Mouse (Mus musculus): ENCODE results near the gene Wdr76. TPM values are rescaled to one million over a fixed set of nuclear protein-coding genes. Genes with fewer than 3 reads are reported as not detected.
"Not testable (repeated sequence)": the region's sequence is repeated elsewhere in the genome, so short reads cannot be mapped to it uniquely, and the experiment has no call there.

The Wdr76 gene
- polyA plus RNA-seq, 1 experiment from 2014 or later, result 6.1 TPM

DNA sequence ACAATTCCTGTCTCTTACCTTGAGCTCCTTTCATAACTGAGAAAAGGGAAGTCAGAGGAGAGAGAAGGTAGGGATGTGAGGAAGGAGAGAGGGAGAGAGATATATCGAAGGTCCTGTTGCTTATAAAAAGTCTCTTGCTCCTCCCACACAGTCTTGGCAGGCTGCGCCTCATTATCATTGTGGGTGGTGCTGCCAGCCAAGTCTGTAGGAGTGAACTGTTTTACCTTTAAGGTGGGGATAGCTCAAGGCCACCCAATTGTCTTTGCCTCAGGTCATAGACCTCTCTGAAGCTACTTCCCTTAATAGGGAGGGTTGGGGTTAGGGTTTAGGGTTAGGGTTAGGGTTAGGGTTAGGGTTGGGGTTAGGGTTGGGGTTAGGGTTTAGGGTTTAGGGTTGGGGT lies 15.5 kb downstream of the Wdr76 start:
- H3K4me2 ChIP-seq (replicated peaks), result no peak overlapping the region
- no peak overlapping the region for H3K27ac ChIP-seq (replicated peaks)
- ATAC-seq (ENCODE audit: insufficient number of reproducible peaks, low FRiP score, low TSS enrichment, low read depth), result no peak
- WGBS, result 97% methylated on average over 2 of the region's 2 CpGs
- no peaks in the 10 kb centered on the region for H3K27me3 ChIP-seq
- no peaks in the 10 kb centered on the region for H3K4me1 ChIP-seq
- H3K36me3 ChIP-seq, result peaks cover 17% of the 10 kb centered on the region; the same call in 1 of the 2 replicates
- no peaks in the 10 kb centered on the region for H3K9me3 ChIP-seq (replicated peaks)
- H3K4me3 ChIP-seq (replicated peaks), result no peak overlapping the region
- no peak overlapping the region for H3K9ac ChIP-seq

DNA sequence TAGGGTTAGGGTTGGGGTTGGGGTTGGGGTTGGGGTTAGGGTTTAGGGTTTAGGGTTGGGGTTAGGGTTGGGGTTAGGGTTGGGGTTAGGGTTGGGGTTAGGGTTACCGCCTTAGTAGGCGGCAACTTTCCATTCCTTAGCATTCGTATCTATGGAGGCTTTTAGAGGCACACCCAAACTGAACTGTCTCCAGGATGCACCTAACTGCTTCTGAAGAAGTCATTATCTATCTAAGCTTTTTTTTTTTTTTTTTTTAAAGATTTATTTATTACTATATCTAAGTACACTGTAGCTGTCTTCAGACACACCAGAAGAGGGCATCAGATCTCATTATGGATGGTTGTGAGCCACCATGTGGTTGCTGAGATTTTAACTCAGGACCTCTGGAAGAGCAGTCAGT lies 16.3 kb downstream of the Wdr76 start:
- not testable (repeated sequence) for H3K4me2 ChIP-seq (replicated peaks); H3K4me1 ChIP-seq; H3K4me3 ChIP-seq (replicated peaks); H3K9ac ChIP-seq; H3K9me3 ChIP-seq (replicated peaks); H3K27ac ChIP-seq (replicated peaks); H3K27me3 ChIP-seq; ATAC-seq (ENCODE audit: insufficient number of reproducible peaks, low FRiP score, low TSS enrichment, low read depth)
- WGBS, result 98% methylated on average over 3 of the region's 3 CpGs
- peaks cover 11% of the 10 kb centered on the region; the same call in 1 of the 2 replicates for H3K36me3 ChIP-seq

DNA sequence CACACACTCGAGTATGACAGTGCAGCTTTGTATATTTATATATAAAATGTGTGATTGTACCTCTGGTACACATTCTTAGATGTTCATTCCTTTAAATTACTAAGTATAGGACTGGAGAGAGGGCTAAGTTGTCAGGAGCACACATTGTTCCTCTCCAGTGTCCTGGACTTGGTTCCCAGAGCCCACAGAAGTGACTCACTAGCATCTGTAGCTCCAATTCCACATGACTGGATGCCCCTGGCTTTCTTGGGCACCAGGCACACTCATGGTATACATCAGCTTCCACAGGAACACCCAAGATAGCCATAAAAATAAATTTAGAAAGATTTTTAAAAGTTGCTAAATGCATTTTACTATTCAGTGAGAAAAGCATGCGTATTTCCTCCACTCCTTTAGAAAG lies 18.5 kb downstream of the Wdr76 start:
- 90% methylated on average over 2 of the region's 2 CpGs for WGBS
- H3K4me1 ChIP-seq, result no peaks in the 10 kb centered on the region

DNA sequence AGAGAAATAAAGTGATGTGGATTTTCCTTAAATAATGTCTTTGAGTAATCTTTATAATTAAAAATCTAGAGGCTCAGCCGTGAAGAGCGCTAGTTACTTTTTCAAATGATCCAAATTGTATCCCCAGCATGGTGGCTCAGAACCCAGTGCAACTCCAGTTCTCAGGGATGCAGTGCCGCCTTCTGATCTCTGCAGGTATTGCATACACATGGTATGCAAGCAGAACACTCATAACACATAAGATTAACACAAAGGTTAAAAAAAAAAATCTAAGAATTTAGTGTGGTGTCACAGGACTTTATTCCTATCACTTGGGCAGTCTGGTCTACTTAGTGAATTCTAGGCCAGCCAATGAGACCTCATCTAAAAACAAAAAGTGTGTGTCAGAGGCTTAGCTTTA lies 38.3 kb downstream of the Wdr76 start:
- 86% methylated on average over 3 of the region's 3 CpGs for WGBS
- Histone ChIP-seq H3K9ac (no peak overlapping the region), H3K4me1 (no peaks in the 10 kb centered on the region), H3K27me3 (no peaks in the 10 kb centered on the region), H3K4me2 (replicated peaks) (no peak overlapping the region), H3K27ac (replicated peaks) (no peak overlapping the region), H3K9me3 (replicated peaks) (no peaks in the 10 kb centered on the region), H3K4me3 (replicated peaks) (no peak overlapping the region), H3K36me3 (peaks cover 27% of the 10 kb centered on the region)
- no peak for ATAC-seq (ENCODE audit: insufficient number of reproducible peaks, low FRiP score, low TSS enrichment, low read depth)

More for the DNA sequence above, 18.5 kb downstream of the Wdr76 start:
- H3K9ac ChIP-seq, result no peak overlapping the region
- H3K4me2 ChIP-seq (replicated peaks), result no peak overlapping the region
- H3K9me3 ChIP-seq (replicated peaks), result no peaks in the 10 kb centered on the region
- H3K27ac ChIP-seq (replicated peaks), result no peak overlapping the region
- peaks cover 7% of the 10 kb centered on the region; the same call in 1 of the 2 replicates for H3K36me3 ChIP-seq
- H3K4me3 ChIP-seq (replicated peaks), result no peak overlapping the region
- ATAC-seq (ENCODE audit: insufficient number of reproducible peaks, low FRiP score, low TSS enrichment, low read depth), result no peak
- no peaks in the 10 kb centered on the region for H3K27me3 ChIP-seq

DNA sequence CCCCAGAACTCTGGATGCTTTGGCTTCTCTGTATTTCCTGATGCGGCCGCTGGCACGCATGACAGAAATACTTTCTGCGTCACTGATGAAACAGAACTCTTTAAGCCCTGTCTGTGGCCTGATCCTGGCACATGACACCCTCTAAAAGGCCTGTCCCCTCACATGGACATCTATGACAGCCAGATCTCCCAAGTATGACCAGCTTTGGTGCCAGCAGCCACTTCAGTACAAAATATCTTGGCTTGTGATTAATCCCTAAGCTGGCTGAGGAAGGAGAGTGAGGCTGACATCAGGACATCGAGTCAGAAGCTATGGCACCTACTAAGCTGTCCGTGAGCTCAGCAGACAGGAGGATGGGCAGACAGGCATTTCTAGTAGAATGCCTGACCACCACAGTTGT lies 43.1 kb downstream of the Wdr76 start:
- no peak overlapping the region for H3K4me2 ChIP-seq (replicated peaks)
- H3K27me3 ChIP-seq, result no peaks in the 10 kb centered on the region
- no peak overlapping the region for H3K27ac ChIP-seq (replicated peaks)
- WGBS, result 88% methylated on average over 6 of the region's 6 CpGs
- H3K4me1 ChIP-seq, result no peaks in the 10 kb centered on the region
- H3K9ac ChIP-seq, result no peak overlapping the region
- ATAC-seq (ENCODE audit: insufficient number of reproducible peaks, low FRiP score, low TSS enrichment, low read depth), result no peak
- peaks cover 7% of the 10 kb centered on the region; the same call in 1 of the 2 replicates for H3K36me3 ChIP-seq
- no peak overlapping the region for H3K4me3 ChIP-seq (replicated peaks)
- no peaks in the 10 kb centered on the region for H3K9me3 ChIP-seq (replicated peaks)

DNA sequence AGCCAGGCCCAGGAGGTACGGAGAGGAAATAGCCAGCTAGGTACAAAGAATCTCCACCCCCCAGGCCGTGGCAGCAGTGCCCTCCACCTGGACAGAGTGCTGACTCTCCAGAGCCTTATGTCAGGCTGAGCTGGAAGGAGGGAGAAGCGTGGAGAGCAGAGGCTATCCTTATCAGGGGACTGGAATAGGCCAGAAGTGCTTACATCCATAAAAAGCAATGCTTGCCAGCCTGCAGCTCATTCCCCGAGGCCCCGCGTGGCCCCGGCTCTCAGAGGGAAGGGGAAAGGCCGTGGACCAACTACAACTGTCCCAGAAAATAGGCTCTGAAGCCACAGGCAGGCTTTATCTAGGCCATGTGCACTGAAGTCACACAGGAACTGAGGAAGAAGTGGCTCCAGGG lies 44.7 kb downstream of the Wdr76 start:
- H3K9me3 ChIP-seq (replicated peaks), result no peaks in the 10 kb centered on the region
- no peak overlapping the region for H3K4me3 ChIP-seq (replicated peaks)
- H3K27me3 ChIP-seq, result no peaks in the 10 kb centered on the region
- H3K36me3 ChIP-seq, result 0 out of 2 replicates have a peak, but pooled peaks cover 2% of the 10 kb centered on the region
- no peak overlapping the region for H3K9ac ChIP-seq
- H3K27ac ChIP-seq (replicated peaks), result no peak overlapping the region
- H3K4me2 ChIP-seq (replicated peaks), result no peak overlapping the region
- 79% methylated on average over 8 of the region's 8 CpGs for WGBS
- H3K4me1 ChIP-seq, result no peaks in the 10 kb centered on the region
- ATAC-seq (ENCODE audit: insufficient number of reproducible peaks, low FRiP score, low TSS enrichment, low read depth), result no peak

DNA sequence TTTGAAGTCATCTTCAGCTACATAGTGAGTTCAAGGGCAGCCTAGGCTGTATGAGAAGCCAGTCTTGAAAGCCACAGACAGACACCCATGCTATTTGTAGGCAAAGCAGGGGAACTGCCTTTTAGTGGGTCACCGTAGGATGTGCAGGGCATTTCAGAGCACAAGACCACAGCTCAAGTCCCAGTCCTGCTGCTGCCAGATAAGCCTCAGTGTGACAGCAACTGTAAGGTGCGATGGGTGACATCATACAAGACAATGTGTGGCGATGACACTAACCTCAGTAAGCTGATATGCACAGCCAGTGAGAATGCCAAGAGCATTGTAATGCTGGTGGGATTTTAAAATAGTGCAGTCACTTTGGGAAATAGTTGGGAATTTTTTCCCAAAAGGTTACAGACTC lies 56.6 kb downstream of the Wdr76 start:
- Histone ChIP-seq H3K4me2 (replicated peaks) (no peak overlapping the region), H3K4me1 (no peaks in the 10 kb centered on the region), H3K27ac (replicated peaks) (no peak overlapping the region), H3K27me3 (no peaks in the 10 kb centered on the region), H3K9ac (no peak overlapping the region), H3K36me3 (no peaks in the 10 kb centered on the region), H3K4me3 (replicated peaks) (no peak overlapping the region), H3K9me3 (replicated peaks) (no peaks in the 10 kb centered on the region)
- ATAC-seq (ENCODE audit: insufficient number of reproducible peaks, low FRiP score, low TSS enrichment, low read depth), result no peak
- WGBS, result 87% methylated on average over 3 of the region's 3 CpGs

DNA sequence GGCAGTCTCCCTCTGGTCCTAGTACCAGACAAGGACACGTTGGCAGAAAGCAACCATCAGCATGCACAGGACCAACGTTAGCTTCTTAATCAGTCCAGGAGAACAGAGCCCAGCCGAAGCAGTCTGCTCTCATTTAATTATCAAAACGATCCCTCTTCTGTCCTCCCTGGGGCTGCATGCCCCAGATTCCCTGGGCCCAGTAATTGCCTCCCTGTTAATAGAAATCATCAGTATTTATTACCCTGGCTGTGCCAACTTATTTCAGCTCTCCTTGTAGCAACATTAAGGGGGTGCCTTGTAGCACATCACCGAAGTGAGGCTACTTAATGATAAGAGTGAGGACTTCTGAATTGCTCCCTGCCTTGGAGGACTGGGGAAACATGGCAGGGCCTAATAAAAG lies 59.4 kb downstream of the Wdr76 start:
- H3K4me2 ChIP-seq (replicated peaks), result no peak overlapping the region
- no peaks in the 10 kb centered on the region for H3K36me3 ChIP-seq
- ATAC-seq (ENCODE audit: insufficient number of reproducible peaks, low FRiP score, low TSS enrichment, low read depth), result no peak
- no peaks in the 10 kb centered on the region for H3K27me3 ChIP-seq
- no peak overlapping the region for H3K9ac ChIP-seq
- no peak overlapping the region for H3K27ac ChIP-seq (replicated peaks)
- no peak overlapping the region for H3K4me3 ChIP-seq (replicated peaks)
- WGBS, result 51% methylated on average over 5 of the region's 5 CpGs
- no peaks in the 10 kb centered on the region for H3K9me3 ChIP-seq (replicated peaks)
- no peaks in the 10 kb centered on the region for H3K4me1 ChIP-seq

DNA sequence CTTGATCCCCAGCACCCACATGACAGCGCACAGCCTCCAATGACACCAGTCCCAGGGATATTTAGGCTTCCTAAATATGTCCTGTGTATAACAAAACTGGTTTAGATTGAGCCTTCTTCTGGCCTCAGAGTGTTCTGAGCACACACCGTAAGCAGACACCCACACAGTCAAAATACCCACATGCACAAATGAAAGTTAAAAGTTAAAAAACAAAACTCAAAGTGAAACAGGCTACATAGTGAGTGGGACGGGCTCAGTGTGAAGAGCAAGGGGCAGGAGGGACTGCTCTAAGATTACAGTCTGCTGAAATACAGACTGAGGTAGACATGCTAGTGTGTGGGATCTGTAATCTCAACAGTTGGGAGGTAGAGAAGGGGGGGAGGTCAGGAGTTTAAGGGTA lies 63.5 kb downstream of the Wdr76 start:
- 77% methylated on average over 3 of the region's 3 CpGs for WGBS
- H3K4me3 ChIP-seq (replicated peaks), result no peak overlapping the region
- peaks cover 11% of the 10 kb centered on the region for H3K4me1 ChIP-seq
- H3K9ac ChIP-seq, result no peak overlapping the region
- no peaks in the 10 kb centered on the region for H3K36me3 ChIP-seq
- H3K4me2 ChIP-seq (replicated peaks), result no peak overlapping the region
- H3K27me3 ChIP-seq, result no peaks in the 10 kb centered on the region
- H3K27ac ChIP-seq (replicated peaks), result no peak overlapping the region
- H3K9me3 ChIP-seq (replicated peaks), result no peaks in the 10 kb centered on the region
- ATAC-seq (ENCODE audit: insufficient number of reproducible peaks, low FRiP score, low TSS enrichment, low read depth), result no peak

DNA sequence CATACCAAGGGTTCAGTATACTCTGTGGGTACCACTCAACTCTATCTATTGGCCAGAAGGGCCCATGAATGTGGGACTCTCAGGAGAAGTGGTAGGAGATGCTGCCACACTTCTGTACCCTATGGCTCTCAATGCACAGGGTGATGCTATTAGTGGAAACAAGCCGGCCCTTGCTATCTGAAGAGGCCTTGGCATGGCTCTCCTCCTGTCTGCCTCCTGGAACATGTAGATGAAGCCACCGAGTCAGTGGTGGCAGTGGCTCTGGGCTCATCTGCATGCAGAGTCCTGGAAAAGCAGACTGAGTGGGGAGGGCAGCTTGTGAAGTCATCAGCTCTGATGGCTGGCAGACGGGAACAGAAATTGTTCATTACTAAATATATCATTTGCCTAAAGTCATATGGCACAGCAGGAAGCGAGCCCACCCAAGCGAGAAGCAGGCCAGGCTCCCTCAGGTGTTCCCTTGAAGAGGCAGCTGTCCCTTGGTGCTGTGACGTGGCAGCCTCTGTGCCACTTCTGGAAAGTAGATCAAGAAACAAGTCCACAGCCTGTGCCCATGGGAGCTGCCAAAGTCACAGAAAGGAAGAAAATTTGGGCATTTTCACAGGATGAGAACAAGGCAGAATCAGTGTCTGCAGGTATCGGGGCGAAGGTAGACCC lies 64.6 kb downstream of the Wdr76 start:
- no peak overlapping the region for H3K9ac ChIP-seq
- H3K4me3 ChIP-seq (replicated peaks), result no peak overlapping the region
- H3K4me2 ChIP-seq (replicated peaks), result no peak overlapping the region
- H3K27ac ChIP-seq (replicated peaks), result no peak overlapping the region
- 68% methylated on average over 8 of the region's 8 CpGs for WGBS
- no peaks in the 10 kb centered on the region for H3K9me3 ChIP-seq (replicated peaks)
- ATAC-seq (ENCODE audit: insufficient number of reproducible peaks, low FRiP score, low TSS enrichment, low read depth), result no peak
- peaks cover 18% of the 10 kb centered on the region for H3K4me1 ChIP-seq
- H3K36me3 ChIP-seq, result no peaks in the 10 kb centered on the region
- H3K27me3 ChIP-seq, result no peaks in the 10 kb centered on the region

DNA sequence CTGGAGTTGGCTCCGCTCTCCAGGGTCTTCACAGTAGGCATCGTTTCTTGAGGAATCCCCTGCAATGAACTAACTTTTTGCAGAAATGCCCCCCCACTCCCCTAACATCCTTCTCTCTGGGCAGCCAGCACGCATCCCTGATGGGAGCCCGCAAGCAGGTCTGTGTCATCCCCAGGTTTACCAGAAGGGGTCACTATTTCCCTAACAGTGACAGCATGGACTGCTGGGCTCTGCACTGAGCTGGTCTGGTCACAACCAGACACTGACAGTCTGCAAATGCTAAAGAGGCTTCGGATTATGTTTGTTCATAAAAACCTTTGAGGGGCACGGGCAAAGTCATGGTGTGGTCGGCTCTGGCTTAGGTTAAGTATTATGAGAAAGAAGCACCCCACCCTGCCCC lies 65.3 kb downstream of the Wdr76 start:
- H3K27ac ChIP-seq (replicated peaks), result no peak overlapping the region
- peak; percentile 70; the same call in 1 of the 2 replicates for ATAC-seq (ENCODE audit: insufficient number of reproducible peaks, low FRiP score, low TSS enrichment, low read depth)
- H3K36me3 ChIP-seq, result no peaks in the 10 kb centered on the region
- no peak overlapping the region for H3K9ac ChIP-seq
- no peaks in the 10 kb centered on the region for H3K27me3 ChIP-seq
- H3K4me3 ChIP-seq (replicated peaks), result no peak overlapping the region
- no peaks in the 10 kb centered on the region for H3K9me3 ChIP-seq (replicated peaks)
- H3K4me1 ChIP-seq, result peaks cover 18% of the 10 kb centered on the region
- 13% methylated on average over 7 of the region's 7 CpGs for WGBS
- no peak overlapping the region for H3K4me2 ChIP-seq (replicated peaks)

DNA sequence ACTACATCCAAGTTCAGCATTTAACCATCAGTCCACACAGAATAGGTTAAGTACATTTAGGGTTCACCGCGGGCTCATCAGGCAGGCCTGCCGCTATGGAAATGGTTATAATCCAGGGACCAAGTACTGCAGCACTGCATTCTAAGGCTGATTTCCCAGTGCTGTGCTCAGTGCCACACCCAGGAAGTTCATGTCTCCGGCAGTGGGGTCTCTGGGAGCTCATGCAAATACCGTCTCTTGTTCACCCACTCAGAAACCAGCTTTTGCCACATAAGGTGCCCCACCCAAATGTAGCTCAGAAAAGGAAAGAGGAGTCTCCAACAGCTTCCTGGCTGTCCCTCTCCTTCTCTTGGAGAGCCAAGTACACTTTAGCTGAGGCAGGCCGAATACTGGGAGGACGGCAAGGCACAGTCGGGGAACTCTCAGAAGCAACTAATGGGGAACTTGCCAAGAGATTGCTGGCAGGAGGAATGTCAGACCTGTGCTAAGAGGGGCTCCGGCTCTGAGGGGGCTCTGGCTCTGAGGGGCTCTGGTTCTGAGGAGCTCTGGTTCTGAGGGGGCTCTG lies 67.6 kb downstream of the Wdr76 start:
- 53% methylated on average over 9 of the region's 9 CpGs for WGBS
- Histone ChIP-seq H3K9ac (no peak overlapping the region), H3K27me3 (no peaks in the 10 kb centered on the region), H3K27ac (replicated peaks) (no peak overlapping the region), H3K4me3 (replicated peaks) (no peak overlapping the region), H3K4me2 (replicated peaks) (no peak overlapping the region), H3K9me3 (replicated peaks) (no peaks in the 10 kb centered on the region), H3K4me1 (peaks cover 18% of the 10 kb centered on the region), H3K36me3 (no peaks in the 10 kb centered on the region)
- no peak for ATAC-seq (ENCODE audit: insufficient number of reproducible peaks, low FRiP score, low TSS enrichment, low read depth)
